Mouse (Mus musculus) T-cell, adult 2 months (primary cell): ENCODE results near the gene Rnf216.

Source experiments
- DNase-seq: peaks from one replicate; pipeline ENCODE4 v3.0.0; 2022; ENCODE audit warnings: low spot score

The Rnf216 gene

GRCm38 (mm10) chr5:142959576-142960556 is 152.9 kb downstream of the Rnf216 start, which contains the start of gene Fscn1:
Fscn1 (plus strand) TSS chr5:142960343.
- DNase-seq: peak; percentile 42

DNA sequence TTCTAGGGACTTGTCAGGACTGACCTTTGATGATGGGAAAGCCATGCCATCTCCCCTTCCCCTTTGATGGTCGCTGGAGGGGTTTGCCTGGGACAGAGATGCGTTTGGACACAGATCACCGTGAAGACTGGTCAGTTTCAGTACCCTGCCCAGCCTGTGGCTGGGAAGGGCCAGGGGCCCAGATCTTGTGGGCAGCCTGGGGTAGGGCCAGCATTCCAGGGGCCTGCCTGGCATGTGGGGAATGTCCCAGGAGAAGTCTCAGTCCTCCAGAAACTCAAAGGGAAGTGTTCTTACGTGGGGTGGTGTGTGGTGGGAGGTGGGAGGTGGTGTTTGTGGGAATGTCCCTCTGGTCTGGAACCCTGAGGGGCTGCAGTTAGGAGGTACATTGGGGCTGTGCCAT is 153.6 kb downstream of the Rnf216 start:
- no peak for DNase-seq

- DNase-seq: no peak
Observed at GRCm38 (mm10) chr5:142958464-142958863, 154.3 kb downstream of the Rnf216 start.

- DNase-seq: no peak
Observed at GRCm38 (mm10) chr5:142956956-142957703, 155.7 kb downstream of the Rnf216 start.

- no peak for DNase-seq
Observed at GRCm38 (mm10) chr5:142953641-142954040, 159.2 kb downstream of the Rnf216 start.

GRCm38 (mm10) chr5:142950405-142950804 is 162.4 kb downstream of the Rnf216 start:
- DNase-seq: no peak

- no peak for DNase-seq
Observed at GRCm38 (mm10) chr5:142949580-142949979, 163.2 kb downstream of the Rnf216 start.

DNA sequence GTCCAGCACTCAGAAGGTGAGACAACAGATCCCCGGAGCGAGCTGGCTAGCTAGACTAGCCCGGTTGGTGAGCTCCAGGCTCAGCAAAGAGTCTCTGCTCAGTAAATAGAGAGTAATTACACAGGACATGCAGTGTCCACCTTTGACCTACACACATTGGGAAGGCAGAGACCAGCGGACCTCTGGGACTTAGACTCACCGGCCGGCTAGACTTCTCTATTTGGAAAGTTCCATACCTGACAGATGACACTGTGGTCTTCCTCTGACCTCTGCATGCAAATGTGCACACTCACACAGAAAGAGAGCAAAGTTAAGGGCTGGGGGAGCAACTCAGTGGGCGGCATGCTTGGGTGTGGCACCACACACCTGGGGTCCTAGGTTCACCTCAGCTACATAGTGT is 165.3 kb downstream of the Rnf216 start:
- no peak for DNase-seq

DNA sequence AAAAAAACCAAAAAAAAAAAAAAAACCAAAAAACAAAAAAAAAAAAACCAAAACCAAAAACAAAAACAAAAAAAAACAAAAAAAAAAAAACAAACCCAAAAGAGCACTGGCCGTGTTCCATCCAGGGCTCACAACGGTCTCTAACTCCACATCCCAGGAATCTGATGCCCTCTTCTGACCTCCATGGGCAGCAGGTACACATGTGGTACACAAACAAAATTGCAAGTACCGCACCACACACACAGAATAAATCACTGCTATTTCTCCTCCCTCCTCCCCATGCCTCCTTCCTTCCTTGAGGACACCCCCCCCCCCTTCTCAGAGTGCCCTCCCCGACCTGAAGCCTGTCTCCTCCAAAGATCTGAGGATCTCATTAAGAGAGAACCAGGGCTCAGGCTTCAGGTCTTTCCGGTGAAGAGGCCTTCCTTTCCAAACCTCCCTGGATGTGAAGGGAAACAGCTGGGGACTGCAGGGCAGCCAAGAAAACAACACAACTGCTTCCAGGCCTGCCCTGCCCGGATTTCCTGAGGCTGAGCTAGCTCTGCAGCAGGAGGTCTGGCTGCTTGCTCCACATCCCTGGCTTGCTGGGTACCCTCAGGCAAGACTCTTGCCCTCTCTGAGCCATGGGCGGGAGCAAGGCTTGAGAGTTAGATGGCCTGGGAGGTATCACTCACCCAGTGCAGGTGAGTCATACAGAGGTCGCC is 167.7 kb downstream of the Rnf216 start:
- no peak for DNase-seq
